Mouse (Mus musculus) CD4-positive naive resting alpha-beta T cell, adult 76 days (primary cell): ENCODE data around the gene Comp. TPM values are rescaled to one million over a fixed set of nuclear protein-coding genes. Genes with fewer than 3 reads are reported as not detected.

ENCODE experiments used
- total RNA-seq: library from RNA; stranded (reverse); gene quantifications from one replicate; pipeline ENCODE4 v1.2.4, GENCODE M21; 2023

The Comp gene
- total RNA-seq, result not detected

DNA sequence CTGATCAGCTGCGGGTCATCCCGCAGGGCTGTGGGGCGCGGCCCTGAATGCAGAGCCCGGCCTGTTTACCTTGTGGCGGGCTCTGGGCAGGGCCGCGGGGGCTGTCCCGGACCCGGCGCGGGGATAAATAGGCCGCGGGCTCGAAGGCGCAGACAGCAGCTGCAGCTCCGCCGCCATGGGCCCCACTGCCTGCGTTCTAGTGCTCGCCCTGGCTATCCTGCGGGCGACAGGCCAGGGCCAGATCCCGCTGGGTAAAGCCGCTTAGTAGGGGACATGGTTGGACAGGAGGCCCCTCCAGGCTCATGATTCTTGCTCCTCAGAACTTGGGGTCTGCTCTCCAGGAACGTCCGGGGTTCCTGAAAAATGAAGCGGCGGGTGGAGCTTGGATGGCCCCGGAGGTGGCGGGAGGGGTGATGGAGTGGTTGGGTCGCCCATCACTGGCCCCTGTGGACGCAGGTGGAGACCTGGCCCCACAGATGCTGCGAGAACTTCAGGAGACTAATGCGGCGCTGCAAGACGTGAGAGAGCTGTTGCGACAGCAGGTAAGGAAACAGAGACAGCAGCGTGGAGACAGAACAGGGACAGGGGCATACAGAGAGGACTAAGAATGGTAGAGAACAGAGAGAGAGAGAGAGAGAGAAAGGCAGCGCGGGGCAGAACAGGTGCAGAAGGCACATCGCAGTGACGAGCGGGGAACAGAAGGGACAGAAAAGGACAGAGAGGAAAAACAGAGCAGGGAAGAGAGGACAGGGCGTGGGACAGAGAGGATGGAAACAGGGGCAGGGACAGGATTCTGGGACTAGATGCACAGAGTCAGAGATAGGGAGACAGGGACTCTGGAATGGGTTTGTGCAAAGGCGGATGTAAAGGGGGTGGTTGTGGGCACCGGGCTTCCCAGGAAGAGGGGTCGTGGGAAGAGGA, at the start of gene Comp:
Gene Comp (plus strand): TSS at position 162 of the 921 bp plus-strand sequence.

DNA sequence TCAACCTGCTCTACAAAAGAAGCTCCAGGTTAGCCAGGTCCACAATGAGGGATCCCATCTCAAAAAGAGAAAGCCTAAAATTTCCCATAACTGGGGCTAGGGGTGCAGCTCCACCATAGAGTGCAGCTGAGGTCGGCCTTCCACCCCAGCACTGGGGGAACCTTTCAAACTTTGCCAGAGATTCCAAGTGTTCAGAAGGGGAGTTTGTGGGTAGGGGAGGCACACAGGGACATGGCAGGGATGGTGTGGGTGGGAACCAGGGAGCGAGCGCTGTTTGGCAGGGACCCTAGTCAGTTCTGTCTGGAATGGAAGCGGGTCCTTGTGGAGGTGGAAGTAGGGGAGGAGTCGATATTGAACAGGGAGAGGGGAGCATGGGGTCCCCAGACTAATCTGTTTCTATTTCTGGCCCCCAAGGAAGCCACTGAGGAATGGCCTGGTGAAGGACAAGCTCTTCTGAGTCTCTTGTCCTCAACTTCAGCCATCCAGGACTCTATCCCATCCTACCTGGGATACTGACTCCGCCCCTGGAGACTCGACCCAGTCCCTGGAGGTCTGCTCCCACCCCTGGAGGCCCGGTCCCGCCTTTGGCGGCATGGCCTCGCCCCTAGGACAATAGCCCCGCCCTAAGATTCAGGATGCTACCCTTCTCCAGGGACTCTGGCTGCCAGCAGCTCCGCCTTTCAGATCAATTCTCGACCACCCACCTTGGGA, 44.1 kb upstream of the Comp start, which contains the start of gene Gdf1:
Gene Gdf1 (plus strand): TSS at position 694 of the 711 bp plus-strand sequence.

DNA sequence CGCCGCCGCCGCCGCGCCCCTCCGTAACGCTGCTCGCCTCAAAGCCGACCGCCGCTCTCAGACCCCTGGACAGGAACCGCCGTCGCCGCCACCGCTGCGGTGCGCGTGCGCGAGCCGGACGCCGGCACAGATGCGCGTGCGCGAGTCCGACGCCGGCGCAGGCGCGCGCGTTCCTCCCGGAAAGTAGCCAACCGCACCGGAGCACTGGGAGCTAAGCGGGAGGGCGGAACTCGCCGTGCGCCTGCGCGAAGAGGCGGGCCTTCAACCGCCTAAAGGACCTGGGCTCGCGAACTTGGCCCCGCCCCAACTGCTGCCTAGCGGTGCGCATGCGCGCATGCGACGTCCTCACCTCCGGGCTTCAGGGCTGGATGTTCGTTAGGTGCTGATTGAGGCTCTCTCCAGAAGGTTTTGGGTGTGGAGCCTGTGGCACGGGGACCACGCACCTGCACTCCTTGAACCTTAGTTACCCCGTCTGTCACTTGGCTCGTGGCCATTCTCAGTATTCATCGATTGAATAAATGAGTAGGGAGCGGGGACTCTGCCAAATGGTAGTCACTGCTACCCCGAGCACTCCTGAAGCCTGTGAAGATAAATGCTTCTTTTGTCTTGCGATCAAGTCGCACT, 20.1 kb upstream of the Comp start, which contains the start of gene Upf1:
Gene Upf1 (minus strand): TSS at position 85 of the 624 bp plus-strand sequence.

Other genes starting within 250 kb of the Comp start
- gene Nr2c2ap, start 242.2 kb upstream of the Comp start, total RNA-seq, result 24.6 TPM
- gene Rfxank, start 234.4 kb upstream of the Comp start, total RNA-seq, result 25.9 TPM
- gene Borcs8, start 234.1 kb upstream of the Comp start, total RNA-seq, result 55.2 TPM
- 3.4 TPM for gene Mef2b, start 233.8 kb upstream of the Comp start, total RNA-seq
- gene Tmem161a, start 201.2 kb upstream of the Comp start, total RNA-seq, result 48.1 TPM
- 9.9 TPM for gene Slc25a42, start 161.3 kb upstream of the Comp start, total RNA-seq
- 72.7 TPM for gene Sugp2, start 139.3 kb upstream of the Comp start, total RNA-seq
- gene Armc6, start 139.1 kb upstream of the Comp start, total RNA-seq, result 6.4 TPM
- gene Homer3, start 90.7 kb upstream of the Comp start, total RNA-seq, result 6.3 TPM
- 81.1 TPM for gene Ddx49, start 71.1 kb upstream of the Comp start, total RNA-seq
- 115 TPM for gene Cope, start 71.0 kb upstream of the Comp start, total RNA-seq
- not detected for gene Cers1, start 57.8 kb upstream of the Comp start, total RNA-seq
- gene Gdf1, start 43.7 kb upstream of the Comp start, total RNA-seq, result not detected
- 71.3 TPM for gene Upf1, start 20.3 kb upstream of the Comp start, total RNA-seq
- 21.8 TPM for gene Crtc1, start 66.0 kb downstream of the Comp start, total RNA-seq
- 7.9 TPM for gene Klhl26, start 103.4 kb downstream of the Comp start, total RNA-seq
- not detected for gene Tmem59l, start 113.8 kb downstream of the Comp start, total RNA-seq
- gene Crlf1, start 119.6 kb downstream of the Comp start, total RNA-seq, result not detected
- gene Rex1bd, start 133.2 kb downstream of the Comp start, total RNA-seq, result 62.4 TPM
- gene Uba52, start 137.2 kb downstream of the Comp start, total RNA-seq, result 3,364 TPM
- gene Fkbp8, start 154.2 kb downstream of the Comp start, total RNA-seq, result 249 TPM
- gene Kxd1, start 154.4 kb downstream of the Comp start, total RNA-seq, result 60.3 TPM
- gene Ell, start 165.9 kb downstream of the Comp start, total RNA-seq, result 30.2 TPM
- gene Isyna1, start 220.8 kb downstream of the Comp start, total RNA-seq, result 68.1 TPM
- gene Ssbp4, start 235.3 kb downstream of the Comp start, total RNA-seq, result 97.8 TPM
- 1.6 TPM for gene Lrrc25, start 242.6 kb downstream of the Comp start, total RNA-seq